In genomic region chr17:12532115-12532514, GRCm38 (mm10) we compare ENCODE assay signal across 10 mouse cellular contexts. TPM values are rescaled to one million over a fixed set of nuclear protein-coding genes. Genes with fewer than 3 reads are reported as not detected.
A peak's percentile ranks its signal among the peaks of the same experiment; 100 is the strongest.
DNase-seq lines count a peak whose midpoint lies in the region; ATAC-seq and TF ChIP-seq lines count a peak whose summit lies in the region.
"Had no signal": no experiment of that assay in that cellular context is flagged by ENCODE, and none has a peak within 500 bp of the region (broad histone marks: within the 10 kb centered on the region; RNA-seq: fewer than 3 reads in every experiment).

No protein-coding gene starts in this region.

- DNase-seq in layer of hippocampus, adult 2 months (ENCODE audit: low spot score in 2 of 2) = peak; percentile 24 to 68
- no peak for DNase-seq in layer of hippocampus, adult 9-11 months
- peak; percentile 57 for DNase-seq in NIH3T3 (ENCODE audit: low read depth)
- DNase-seq in cerebellum, adult 2 months = peak; percentile 23 to 35
- peak; percentile 82 for DNase-seq in limb, embryonic 11.5 days (ENCODE audit: low spot score)
- DNase-seq in right cerebral cortex, adult 2 months (ENCODE audit: low spot score in 2 of 2) = peak; percentile 41 to 54
- DNase-seq in yolk sac, embryonic 10.5 days (ENCODE audit: low spot score) = peak; percentile 42

- H3K4me2 ChIP-seq in limb, embryonic 11.5 days (ENCODE audit: low read depth, severe bottlenecking) = no peak overlapping the region
- H3K4me2 ChIP-seq: neural tube, embryonic 12.5 days had no signal

- H3K36me3 ChIP-seq in limb, embryonic 11.5 days (ENCODE audit: control insufficient read depth, insufficient read depth, low read length) = no peaks in the 10 kb centered on the region
- H3K36me3 ChIP-seq: neural tube, embryonic 12.5 days had no signal

- 41% methylated on average over 5 of the region's 5 CpGs for WGBS in cerebellum, adult 2 months
- WGBS in limb, embryonic 11.5 days = 35% methylated on average over 5 of the region's 5 CpGs

- H3K9ac ChIP-seq in limb, embryonic 11.5 days (ENCODE audit: low read length) = no peak overlapping the region
- H3K9ac ChIP-seq: neural tube, embryonic 12.5 days had no signal

- TF ChIP-seq CTCF in layer of hippocampus, adult 2 months (conservative IDR thresholded peaks at IDR 0.05) = peak; percentile 86
- TF ChIP-seq CTCF in cerebellum, adult 2 months (IDR thresholded peaks at IDR 0.05; ENCODE audit: borderline replicate concordance, insufficient read depth, low read depth, low read length) = peak; percentile 52

- no peaks in the 10 kb centered on the region for H3K9me3 ChIP-seq in limb, embryonic 11.5 days (ENCODE audit: control insufficient read depth, low read length)
- H3K9me3 ChIP-seq: neural tube, embryonic 12.5 days had no signal

- no peak overlapping the region for H3K27ac ChIP-seq in layer of hippocampus, adult 2 months
- H3K27ac ChIP-seq in cerebellum, adult 2 months (ENCODE audit: insufficient read depth, low read length) = no peak overlapping the region
- H3K27ac ChIP-seq in limb, embryonic 11.5 days (replicated peaks; ENCODE audit: low read depth, low read length) = no peak overlapping the region
- H3K27ac ChIP-seq: neural tube, embryonic 12.5 days had no signal

- H3K4me3 ChIP-seq in layer of hippocampus, adult 2 months = no peak overlapping the region
- H3K4me3 ChIP-seq in cerebellum, adult 2 months (replicated peaks; ENCODE audit: insufficient read depth, low read depth, low read length) = no peak overlapping the region
- H3K4me3 ChIP-seq in limb, embryonic 11.5 days (ENCODE audit: low read depth, low read length) = no peak overlapping the region
- H3K4me3 ChIP-seq: neural tube, embryonic 12.5 days had no signal

- no peaks in the 10 kb centered on the region for H3K27me3 ChIP-seq in cerebellum, adult 2 months (ENCODE audit: control insufficient read depth, insufficient read depth, low read length)
- H3K27me3 ChIP-seq in limb, embryonic 11.5 days (ENCODE audit: control insufficient read depth, insufficient read depth, low read length) = no peaks in the 10 kb centered on the region
- H3K27me3 ChIP-seq: neural tube, embryonic 12.5 days had no signal

- ATAC-seq in granulocyte monocyte progenitor cell, adult 5-6 weeks (replicated peaks; ENCODE audit: poor library complexity, severe bottlenecking) = peak; percentile 58
- ATAC-seq in limb, embryonic 11.5 days (ENCODE audit: insufficient number of reproducible peaks, low FRiP score, low TSS enrichment, low read depth) = no peak

- H3K4me1 ChIP-seq in cerebellum, adult 2 months (ENCODE audit: control insufficient read depth, insufficient read depth, low read length) = no peaks in the 10 kb centered on the region
- 0 out of 2 replicates have a peak, but pooled peaks cover 4% of the 10 kb centered on the region for H3K4me1 ChIP-seq in limb, embryonic 11.5 days (ENCODE audit: control insufficient read depth, insufficient read depth, low read length)
- H3K4me1 ChIP-seq: neural tube, embryonic 12.5 days had no signal

- TF ChIP-seq POLR2A in cerebellum, adult 2 months (IDR thresholded peaks at IDR 0.05; ENCODE audit: borderline replicate concordance, insufficient read depth, low read length) = no peak

RNA-seq across cellular contexts. Expression of gene Slc22a3, which starts 24.6 kb away (rescaled TPM):
- under 1 TPM; 0.44 to 0.52 TPM for total RNA-seq in layer of hippocampus, adult 2 months (2021)
- polyA plus RNA-seq in cerebellum, adult 2 months (2012; rRNA removed) = 0.30 and 0.52 TPM in 2 replicates
- total RNA-seq in granulocyte monocyte progenitor cell, adult 5-6 weeks (2014; fragmentation: Nextera tagmentation) = 5.5 and 9.1 TPM in 2 replicates
- total RNA-seq in granulocyte monocyte progenitor cell, adult 5-6 weeks (2017) = 2.2 and 2.6 TPM in 2 replicates
- polyA plus RNA-seq in limb, embryonic 11.5 days (2014; fragmentation: Nextera tagmentation; extraction: Ambion mirVana) = 0.11 and 0.17 TPM in 2 replicates

RNA-seq across cellular contexts. Expression of gene Slc22a2, which starts 51.8 kb away (rescaled TPM):
- under 1 TPM; 0.42 to 0.77 TPM for total RNA-seq in layer of hippocampus, adult 2 months (2021)
- polyA plus RNA-seq in cerebellum, adult 2 months (2012; rRNA removed) = 0.16 and 0.27 TPM in 2 replicates
- not detected in 2 replicates for total RNA-seq in granulocyte monocyte progenitor cell, adult 5-6 weeks (2014; fragmentation: Nextera tagmentation)
- total RNA-seq in granulocyte monocyte progenitor cell, adult 5-6 weeks (2017) = not detected in 2 replicates
- not detected in 2 replicates for polyA plus RNA-seq in limb, embryonic 11.5 days (2014; fragmentation: Nextera tagmentation; extraction: Ambion mirVana)
- polyA plus RNA-seq: heart, embryonic 14.5 days had no signal
